Mouse (Mus musculus): Measurements from ENCODE around the gene Prss12.

Gene Prss12

DNA sequence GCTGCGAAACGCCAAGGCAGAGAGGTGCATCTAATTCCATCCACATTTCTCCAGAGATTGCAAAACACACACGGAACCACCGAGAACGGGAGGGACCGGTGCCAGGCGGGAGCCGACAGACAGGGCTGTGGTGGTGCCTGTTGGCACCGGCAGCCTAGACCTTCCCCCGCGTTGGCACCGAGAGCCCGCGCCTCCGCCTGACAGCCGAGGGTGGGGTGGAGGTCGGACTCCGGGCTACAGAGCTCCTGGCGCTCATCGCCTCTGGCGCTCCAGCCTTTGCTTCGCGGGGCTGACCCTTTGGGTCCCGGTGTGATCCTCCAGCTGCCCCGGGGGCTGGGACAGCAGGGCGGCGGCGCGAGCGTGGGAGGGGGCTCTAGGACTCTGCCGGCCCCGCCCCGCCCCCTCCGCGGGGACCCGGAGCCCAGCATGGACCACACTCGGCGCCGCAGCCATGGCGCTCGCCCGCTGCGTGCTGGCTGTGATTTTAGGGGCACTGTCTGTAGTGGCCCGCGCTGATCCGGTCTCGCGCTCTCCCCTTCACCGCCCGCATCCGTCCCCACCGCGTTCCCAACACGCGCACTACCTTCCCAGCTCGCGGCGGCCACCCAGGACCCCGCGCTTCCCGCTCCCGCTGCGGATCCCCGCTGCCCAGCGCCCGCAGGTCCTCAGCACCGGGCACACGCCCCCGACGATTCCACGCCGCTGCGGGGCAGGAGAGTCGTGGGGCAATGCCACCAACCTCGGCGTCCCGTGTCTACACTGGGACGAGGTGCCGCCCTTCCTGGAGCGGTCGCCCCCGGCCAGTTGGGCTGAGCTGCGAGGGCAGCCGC, at the start of gene Prss12:
Prss12 (plus strand) TSS at position 206 of the 830 bp plus-strand sequence.
- DNase-seq (ENCODE audit: low spot score): peak; percentile 30

DNA sequence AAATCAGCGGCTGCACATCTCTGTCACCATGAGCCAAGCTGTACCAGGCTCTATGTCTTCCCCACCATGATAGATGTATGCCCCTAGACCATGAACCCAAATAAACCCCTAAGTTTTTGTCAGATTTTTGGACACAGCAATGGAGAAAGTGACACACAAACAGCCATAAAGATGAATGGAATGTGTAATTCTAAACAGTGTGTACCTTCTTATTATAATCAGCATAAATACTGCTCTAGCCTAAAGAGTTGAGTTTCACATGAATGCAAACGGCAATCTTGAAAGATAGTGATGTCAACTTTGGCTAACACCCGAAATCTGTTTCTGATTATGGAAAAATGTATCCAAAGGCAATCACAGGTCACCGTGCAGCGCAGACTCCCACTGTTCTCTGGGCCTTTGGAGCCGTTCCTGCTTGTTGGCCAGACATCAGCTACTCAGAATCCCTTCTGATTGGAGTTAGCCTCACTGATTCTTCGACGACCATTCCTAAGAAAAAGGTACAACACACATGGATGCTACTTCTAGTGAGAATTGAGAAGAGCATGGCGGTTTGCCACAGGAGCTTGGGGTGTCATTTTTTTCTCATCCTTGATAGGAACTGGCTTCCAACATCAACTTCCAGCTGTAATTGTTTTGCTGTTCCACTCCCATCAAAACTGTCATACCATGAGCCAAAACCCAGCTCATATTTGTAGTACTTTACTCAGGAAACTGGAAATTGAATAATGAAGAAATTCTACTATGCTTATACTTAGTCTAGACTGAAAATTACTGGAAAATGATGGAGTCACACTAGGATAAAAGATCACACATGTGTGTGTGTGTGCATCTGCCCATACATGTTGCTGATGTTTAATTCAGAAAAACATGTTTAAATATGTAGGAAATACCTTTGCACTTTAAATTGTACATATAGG, 48.9 kb upstream of the Prss12 start:
- no peak for DNase-seq (ENCODE audit: low spot score)

DNA sequence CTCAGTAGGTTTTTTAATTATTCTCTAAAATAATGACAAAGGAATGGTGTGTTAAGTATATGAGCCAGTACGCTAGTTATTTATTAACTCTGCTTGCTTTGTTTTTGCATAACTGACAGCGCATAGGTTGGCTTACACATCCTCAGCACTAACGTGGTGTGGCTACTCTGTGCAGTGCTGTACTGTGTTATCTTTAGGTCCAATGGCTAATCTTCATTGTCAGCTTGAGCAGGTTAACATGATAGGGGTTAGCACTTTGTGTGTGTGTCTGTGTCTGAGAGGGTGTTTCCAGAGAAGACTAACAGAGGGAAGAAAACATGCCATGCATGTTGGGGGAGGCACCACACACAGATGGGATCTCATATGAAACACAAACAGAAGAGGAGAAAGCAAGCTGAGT, 41.8 kb upstream of the Prss12 start:
- DNase-seq (ENCODE audit: low spot score): no peak

- no peak for DNase-seq (ENCODE audit: low spot score)
Measured at GRCm38 (mm10) chr3:123411821-123412578, 34.7 kb upstream of the Prss12 start.

DNA sequence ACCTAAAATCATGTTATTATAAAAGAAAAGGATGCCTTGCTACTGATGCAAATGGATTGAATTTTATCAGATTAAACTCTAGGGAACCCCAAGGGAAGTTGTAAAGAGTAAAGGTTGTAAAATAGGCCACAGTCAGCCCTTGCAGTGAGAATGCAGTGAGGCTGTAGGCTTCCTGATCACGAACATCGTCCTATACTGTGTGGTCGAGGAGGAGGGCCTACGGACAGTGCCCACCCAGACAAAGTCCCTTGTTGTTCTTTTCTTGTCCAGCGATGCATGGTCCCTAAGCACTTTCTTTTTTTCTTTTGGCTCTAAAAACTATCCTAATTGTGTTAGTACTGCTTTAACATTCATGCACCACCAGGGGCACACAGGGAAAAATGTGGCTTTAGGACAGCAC, 33.5 kb upstream of the Prss12 start:
- DNase-seq (ENCODE audit: low spot score): no peak

- no peak for DNase-seq (ENCODE audit: low spot score)
Measured at GRCm38 (mm10) chr3:123425647-123426046, 21.1 kb upstream of the Prss12 start.

DNA sequence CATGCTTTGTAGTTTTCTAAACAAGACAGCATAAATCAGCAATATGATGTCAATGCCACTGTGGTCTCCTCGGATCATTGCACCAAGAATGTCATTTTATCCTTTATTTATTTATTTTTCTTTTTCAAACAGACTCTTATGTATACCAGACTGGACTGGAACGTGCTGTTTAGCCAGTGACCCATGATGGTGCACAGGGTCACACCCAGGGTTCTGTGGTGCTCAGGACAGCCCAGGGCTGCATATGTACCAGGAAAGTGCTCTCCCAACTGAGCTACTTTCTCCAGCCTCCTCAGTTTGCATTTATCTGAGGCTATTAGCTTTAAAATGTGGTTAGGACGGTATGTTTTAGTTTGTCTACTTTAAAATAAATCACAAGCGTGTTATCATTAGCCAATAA, 18.7 kb upstream of the Prss12 start:
- DNase-seq (ENCODE audit: low spot score): no peak

DNA sequence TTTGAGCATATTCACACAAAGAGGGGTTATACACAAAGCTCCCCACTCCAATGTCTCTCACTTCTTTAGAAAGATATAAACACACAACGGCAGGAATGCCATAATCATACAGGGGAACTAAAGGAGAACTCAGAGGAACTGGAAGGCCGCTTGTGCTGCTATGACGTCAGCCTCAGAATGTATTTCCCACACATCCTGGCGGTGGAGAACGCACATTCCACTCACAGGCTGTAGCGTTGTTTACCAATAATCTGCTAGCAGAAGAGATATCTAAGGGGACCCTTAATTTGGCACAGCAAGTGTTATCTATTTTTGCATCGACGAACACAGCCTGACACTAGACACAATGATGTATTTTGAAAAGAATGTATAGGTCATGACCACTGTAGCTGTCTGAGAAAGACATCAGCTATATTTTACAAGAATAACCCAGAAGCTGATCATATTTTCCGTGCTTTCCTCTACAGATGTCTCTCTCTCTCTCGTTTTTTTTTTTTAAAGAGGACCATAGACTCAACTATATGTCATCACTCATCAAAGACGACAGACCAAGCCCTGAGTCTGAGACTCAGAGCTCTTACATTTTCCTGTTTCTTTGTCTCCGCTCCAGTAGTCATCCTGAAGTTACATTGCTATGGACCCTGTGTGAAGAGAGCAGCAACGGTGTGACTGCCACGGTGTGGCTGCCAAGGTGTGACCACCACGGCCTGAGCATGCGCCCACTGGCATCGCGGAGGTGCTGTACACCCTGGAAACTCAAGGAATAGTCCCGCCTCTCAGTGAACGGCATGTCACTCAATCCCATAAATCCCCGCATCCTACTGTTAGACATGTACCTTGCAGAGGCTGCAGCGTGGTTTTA, 16.9 kb upstream of the Prss12 start:
- DNase-seq (ENCODE audit: low spot score): no peak

DNA sequence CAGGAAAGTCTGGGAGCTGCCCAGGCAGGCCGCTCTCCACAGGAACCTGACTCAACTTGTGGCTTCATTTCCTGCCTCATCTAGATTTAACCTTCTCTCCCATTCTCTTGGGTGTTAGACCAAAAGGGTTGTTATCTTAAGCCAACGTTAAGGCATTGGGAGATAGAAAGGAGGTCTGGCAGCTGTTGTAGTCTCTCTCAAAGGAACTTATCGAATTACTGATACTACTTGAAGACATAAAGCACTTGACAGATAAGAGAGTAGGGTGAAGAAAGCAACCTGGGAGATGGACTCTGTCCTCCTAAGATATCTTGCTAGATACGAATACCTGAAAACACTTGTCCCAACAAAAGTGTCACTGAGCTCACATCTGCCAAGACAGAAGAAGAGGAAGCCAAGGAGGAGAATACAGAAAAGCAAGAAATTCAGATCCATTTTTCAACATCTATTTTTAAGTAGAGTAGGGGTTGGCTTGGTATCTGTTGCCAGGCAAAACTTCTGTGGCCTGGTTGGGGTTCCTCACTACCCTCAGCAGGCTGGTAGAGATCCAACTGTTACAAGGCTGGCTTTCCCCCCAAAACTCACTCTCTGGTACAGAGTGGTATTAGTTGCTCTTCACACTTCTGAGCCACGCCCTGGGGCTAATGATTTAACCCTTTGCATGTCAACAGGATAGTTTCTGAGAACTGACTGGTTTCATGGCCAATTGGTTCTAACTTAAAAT, 14.6 kb upstream of the Prss12 start:
- DNase-seq (ENCODE audit: low spot score): no peak

GRCm38 (mm10) chr3:123433362-123433761, 13.4 kb upstream of the Prss12 start:
- no peak for DNase-seq (ENCODE audit: low spot score)

- no peak for DNase-seq (ENCODE audit: low spot score)
Measured at GRCm38 (mm10) chr3:123437608-123438007, 9.1 kb upstream of the Prss12 start.

DNA sequence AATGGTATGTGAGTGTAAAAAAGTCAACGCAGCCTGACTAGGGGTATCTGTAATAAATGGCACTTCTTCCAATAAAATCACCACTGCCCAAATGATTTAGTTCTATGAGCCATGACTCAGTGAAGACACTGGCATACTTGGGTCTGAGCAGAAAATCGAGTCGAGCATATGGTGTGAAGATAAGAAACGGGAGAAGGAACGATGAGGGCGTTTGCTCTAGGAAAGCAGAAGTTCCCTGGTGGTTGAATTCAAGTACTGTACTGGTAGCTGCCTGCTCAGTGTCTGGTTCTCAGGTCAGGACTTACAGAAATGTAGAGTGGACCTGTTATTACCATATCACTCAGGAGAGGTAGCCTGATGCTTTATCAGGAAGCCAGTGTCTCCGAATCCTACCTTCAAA, 6.2 kb upstream of the Prss12 start:
- DNase-seq (ENCODE audit: low spot score): no peak

GRCm38 (mm10) chr3:123444466-123444865, 2.2 kb upstream of the Prss12 start:
- no peak for DNase-seq (ENCODE audit: low spot score)

GRCm38 (mm10) chr3:123447538-123448059, 886 bp downstream of the Prss12 start:
- no peak for DNase-seq (ENCODE audit: low spot score)

GRCm38 (mm10) chr3:123448096-123448495, 1.4 kb downstream of the Prss12 start:
- DNase-seq (ENCODE audit: low spot score): no peak

- DNase-seq (ENCODE audit: low spot score): no peak
Measured at GRCm38 (mm10) chr3:123450107-123450506, 3.4 kb downstream of the Prss12 start.

DNA sequence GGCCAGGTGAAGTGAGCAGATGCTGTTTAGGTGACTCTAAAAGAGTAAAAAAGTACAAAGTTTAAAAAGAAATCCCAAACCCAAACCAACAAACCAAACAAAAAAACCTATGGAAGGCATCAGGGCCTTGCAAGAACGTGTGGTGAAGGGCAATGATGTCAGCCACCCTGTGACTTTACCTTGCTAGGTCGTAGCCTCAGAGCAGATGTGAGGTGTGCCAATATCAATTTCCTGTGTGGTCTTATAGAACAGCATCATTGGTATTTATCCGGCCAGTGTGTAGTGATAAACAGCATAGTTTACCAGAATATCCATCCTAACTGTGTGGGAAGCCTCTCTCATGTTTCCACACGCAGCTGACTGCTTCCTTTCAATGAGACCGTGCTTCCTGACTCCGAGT, 6.2 kb downstream of the Prss12 start:
- DNase-seq (ENCODE audit: low spot score): no peak

GRCm38 (mm10) chr3:123459492-123459891, 12.8 kb downstream of the Prss12 start:
- DNase-seq (ENCODE audit: low spot score): no peak

DNA sequence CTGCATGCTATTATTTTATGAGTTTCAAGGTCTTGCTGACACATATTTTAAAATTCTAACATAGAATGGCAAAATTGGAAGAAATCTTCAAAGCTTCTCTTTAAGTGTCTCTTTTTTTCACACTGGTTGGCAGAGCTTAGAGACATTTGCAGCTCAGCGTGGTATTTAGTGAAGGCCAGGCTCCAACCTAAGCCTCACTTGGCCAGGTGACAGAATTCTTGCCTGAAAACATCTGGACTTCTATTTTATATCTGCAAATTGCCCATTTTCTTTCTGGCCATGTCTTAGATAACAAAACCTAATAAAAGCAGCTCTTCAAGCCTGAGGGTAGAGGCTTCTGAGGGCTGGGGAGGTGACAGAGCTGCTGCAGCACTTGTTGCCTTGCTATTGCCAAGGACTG, 13.7 kb downstream of the Prss12 start:
- no peak for DNase-seq (ENCODE audit: low spot score)

GRCm38 (mm10) chr3:123462264-123462663, 15.6 kb downstream of the Prss12 start:
- DNase-seq (ENCODE audit: low spot score): peak; percentile 47

Measured in testis, postnatal 14 days (tissue).